Mouse (Mus musculus) heart, embryonic 12.5 days (tissue): ENCODE data around the gene Hs6st1. TPM values are rescaled to one million over a fixed set of nuclear protein-coding genes. Genes with fewer than 3 reads are reported as not detected.

Experiments used
- ATAC-seq: fragments of 200-750 bp; cut with Nextera tagmentation; 2 replicates; pipeline ENCODE4 v1.8.0; 2017; ENCODE audit warnings: moderate TSS enrichment, moderate library complexity; ENCODE audit not compliant: insufficient number of reproducible peaks, low FRiP score
- H3K27ac ChIP-seq: fragments of 300-500 bp; sonication (generic); 2 replicates; pipeline ENCODE4 v1.5.1; 2016; ENCODE audit warnings: mild to moderate bottlenecking, moderate library complexity; ENCODE audit not compliant: poor library complexity, severe bottlenecking
- H3K27me3 ChIP-seq: fragments of 300-500 bp; sonication (generic); replicated peaks from 2 replicates; pipeline ENCODE4 v1.6.1; 2016; ENCODE audit warnings: mild to moderate bottlenecking, moderate library complexity
- H3K36me3 ChIP-seq: fragments of 300-500 bp; sonication (generic); 2 replicates; pipeline ENCODE4 v1.6.1; 2016; ENCODE audit warnings: mild to moderate bottlenecking, moderate library complexity
- H3K4me1 ChIP-seq: fragments of 300-500 bp; sonication (generic); replicated peaks from 2 replicates; pipeline ENCODE4 v1.6.1; 2016; ENCODE audit warnings: mild to moderate bottlenecking
- H3K4me2 ChIP-seq: fragments of 300-500 bp; sonication (generic); 2 replicates; pipeline ENCODE4 v1.6.1; 2016; ENCODE audit warnings: mild to moderate bottlenecking, moderate library complexity
- H3K4me3 ChIP-seq: fragments of 300-500 bp; sonication (generic); 2 replicates; pipeline ENCODE4 v1.5.1; 2016; ENCODE audit warnings: mild to moderate bottlenecking
- H3K9ac ChIP-seq: fragments of 300-500 bp; sonication (generic); 2 replicates; pipeline ENCODE4 v1.6.1; 2016; ENCODE audit warnings: mild to moderate bottlenecking, moderate library complexity
- H3K9me3 ChIP-seq: fragments of 300-500 bp; sonication (generic); replicated peaks from 2 replicates; pipeline ENCODE4 v1.6.1; 2016; ENCODE audit warnings: mild to moderate bottlenecking, moderate library complexity
- WGBS: fragments of 180-500 bp; shearing (Covaris S2); methylation state at CpG from one replicate; pipeline ENCODE4 v1.1.7; 2016; 5-methylcytosine and 5-hydroxymethylcytosine counted together
- polyA plus RNA-seq: library from polyadenylated mRNA; unstranded; fragments of >200 nt; fragmentation: Nextera tagmentation; extraction: Ambion mirVana; gene quantifications from 2 replicates; pipeline ENCODE4 v1.2.1, GENCODE M21; 2016

Hs6st1 gene
- polyA plus RNA-seq, 1 experiment from 2014 or later = 15.3 TPM

- no peak for ATAC-seq
Observed at GRCm38 (mm10) chr1:36054182-36054966, 13.8 kb upstream of the Hs6st1 start.

DNA sequence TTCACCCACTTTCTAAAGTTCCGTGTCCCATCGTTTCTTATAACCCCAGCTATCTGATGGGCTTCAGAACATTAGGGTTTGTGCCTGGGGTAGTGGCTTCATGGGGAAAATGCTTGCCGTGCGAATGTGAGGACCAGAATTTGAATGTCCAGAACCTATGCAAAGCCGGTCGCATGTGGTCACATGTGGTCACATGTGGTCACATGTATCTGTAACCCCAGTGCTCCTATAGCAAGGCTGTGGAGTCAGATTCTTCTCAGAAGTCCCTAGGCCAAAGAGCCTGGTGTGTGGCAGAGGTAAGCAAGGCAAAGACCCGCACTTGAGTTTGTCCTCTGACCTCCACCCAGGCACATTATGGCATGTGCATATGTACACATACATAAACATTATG, 13.2 kb upstream of the Hs6st1 start:
- Histone ChIP-seq H3K27ac (no peak overlapping the region), H3K36me3 (no peaks in the 10 kb centered on the region), H3K4me2 (no peak overlapping the region), H3K9ac (no peak overlapping the region), H3K9me3 (no peaks in the 10 kb centered on the region), H3K27me3 (no peaks in the 10 kb centered on the region), H3K4me3 (no peak overlapping the region), H3K4me1 (peaks cover 11% of the 10 kb centered on the region)
- 84% methylated on average over 7 of the region's 7 CpGs for WGBS
- ATAC-seq = no peak

More at GRCm38 (mm10) chr1:36054182-36054966, 13.8 kb upstream of the Hs6st1 start:
- Histone ChIP-seq H3K4me1 (peaks cover 5% of the 10 kb centered on the region), H3K27ac (no peak overlapping the region), H3K9ac (no peak overlapping the region), H3K9me3 (no peaks in the 10 kb centered on the region), H3K27me3 (no peaks in the 10 kb centered on the region), H3K4me2 (no peak overlapping the region), H3K36me3 (no peaks in the 10 kb centered on the region), H3K4me3 (no peak overlapping the region)
- 73% methylated on average over 9 of the region's 9 CpGs for WGBS

- Histone ChIP-seq H3K9me3 (no peaks in the 10 kb centered on the region), H3K4me3 (no peak overlapping the region), H3K27me3 (no peaks in the 10 kb centered on the region), H3K9ac (no peak overlapping the region), H3K36me3 (no peaks in the 10 kb centered on the region), H3K27ac (no peak overlapping the region), H3K4me2 (no peak overlapping the region), H3K4me1 (peaks cover 40% of the 10 kb centered on the region)
- no peak for ATAC-seq
- WGBS = 81% methylated on average over 6 of the region's 6 CpGs
Observed at GRCm38 (mm10) chr1:36059351-36059750, 8.8 kb upstream of the Hs6st1 start.

DNA sequence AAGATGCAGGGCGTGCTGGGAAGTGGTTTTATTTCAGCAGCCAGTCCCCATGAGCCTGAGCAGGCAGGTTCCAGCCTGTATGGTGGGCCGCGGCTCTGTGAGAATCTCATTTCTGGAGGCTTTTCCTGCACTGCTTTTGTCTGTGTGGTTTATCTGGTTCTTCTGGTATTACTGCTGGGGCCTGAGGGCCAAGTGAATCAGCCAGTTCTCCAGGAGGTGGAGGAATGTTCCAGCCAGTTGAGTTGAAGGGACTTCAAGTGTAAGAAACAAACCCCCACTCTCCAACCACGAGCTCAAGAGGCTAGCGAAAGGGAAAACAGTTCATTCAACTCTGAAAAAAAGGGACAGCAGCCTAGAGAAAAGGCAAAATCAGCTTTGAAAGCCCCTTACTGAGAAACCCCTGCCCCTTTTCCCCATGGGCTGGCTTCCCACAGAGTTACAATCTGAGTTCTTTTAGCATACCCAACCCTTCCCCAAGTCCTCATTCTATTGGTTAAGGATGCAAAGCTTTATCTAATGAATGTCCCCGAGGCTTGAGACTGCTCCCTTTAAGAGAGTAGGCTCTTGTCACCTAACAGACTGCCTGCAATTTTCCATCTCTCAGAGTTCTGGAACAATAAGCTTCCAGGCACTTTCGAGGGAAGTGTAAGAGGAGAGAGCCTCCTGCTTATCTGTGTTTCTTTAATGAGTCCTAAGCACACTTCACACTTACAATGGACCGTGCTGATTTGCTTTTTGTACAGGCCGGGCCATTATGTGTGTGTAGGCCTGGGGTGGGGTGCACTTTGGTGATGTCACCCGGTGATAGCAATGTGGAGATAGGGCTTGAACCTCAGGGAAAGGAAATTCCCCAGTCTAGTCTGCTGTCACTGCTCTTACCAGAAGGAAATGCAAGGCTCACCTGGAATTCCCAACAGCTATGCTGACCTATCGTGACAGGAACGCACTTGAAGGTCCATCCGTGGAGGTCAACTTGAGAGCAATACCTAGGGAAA, 7.9 kb upstream of the Hs6st1 start:
- Histone ChIP-seq H3K4me3 (no peak overlapping the region), H3K9me3 (no peaks in the 10 kb centered on the region), H3K27me3 (no peaks in the 10 kb centered on the region), H3K36me3 (no peaks in the 10 kb centered on the region), H3K27ac (peak overlapping the region; percentile 63), H3K9ac (no peak overlapping the region), H3K4me2 (peak overlapping the region; percentile 1; the same call in 1 of the 2 replicates), H3K4me1 (peaks cover 45% of the 10 kb centered on the region)
- 21% methylated on average over 13 of the region's 13 CpGs for WGBS
- ATAC-seq = peak; percentile 53; the same call in 1 of the 2 replicates

DNA sequence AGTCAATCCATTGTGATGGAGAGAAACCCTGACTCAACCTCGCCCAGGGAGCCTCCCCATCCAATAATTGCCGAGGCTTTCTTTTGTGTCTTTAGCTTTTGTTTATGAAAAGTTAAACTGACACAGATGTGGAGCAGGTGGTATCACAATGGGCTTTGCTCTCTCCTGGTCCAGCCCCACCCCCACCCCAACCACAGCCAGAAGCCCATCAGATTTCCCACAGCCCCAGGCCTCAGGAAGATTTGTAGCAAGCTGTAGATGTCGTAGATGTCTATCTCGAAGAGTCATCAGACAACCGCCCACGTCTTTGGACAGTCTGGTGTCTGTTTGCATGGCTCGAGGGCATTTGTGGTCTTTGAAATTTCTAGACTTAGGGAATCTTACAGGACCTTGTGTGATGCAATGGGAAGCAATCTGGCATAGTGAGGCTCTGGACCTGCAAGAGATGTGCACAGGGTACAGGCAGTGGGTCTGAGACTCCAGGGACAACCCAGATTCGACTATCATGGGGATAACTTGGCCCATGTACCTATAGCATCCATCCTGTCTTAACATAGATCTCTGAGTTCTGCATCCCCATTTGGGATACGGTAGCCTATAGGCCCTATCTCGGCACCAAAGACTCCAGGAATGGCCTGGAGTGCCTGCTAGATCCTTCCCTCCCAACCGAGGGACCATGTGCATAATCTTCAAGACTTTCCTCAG, 6.8 kb upstream of the Hs6st1 start:
- Histone ChIP-seq H3K4me2 (no peak overlapping the region), H3K27me3 (no peaks in the 10 kb centered on the region), H3K27ac (no peak overlapping the region), H3K36me3 (no peaks in the 10 kb centered on the region), H3K9me3 (no peaks in the 10 kb centered on the region), H3K4me1 (peaks cover 52% of the 10 kb centered on the region), H3K9ac (no peak overlapping the region), H3K4me3 (no peak overlapping the region)
- WGBS = 90% methylated on average over 11 of the region's 11 CpGs
- ATAC-seq = no peak

DNA sequence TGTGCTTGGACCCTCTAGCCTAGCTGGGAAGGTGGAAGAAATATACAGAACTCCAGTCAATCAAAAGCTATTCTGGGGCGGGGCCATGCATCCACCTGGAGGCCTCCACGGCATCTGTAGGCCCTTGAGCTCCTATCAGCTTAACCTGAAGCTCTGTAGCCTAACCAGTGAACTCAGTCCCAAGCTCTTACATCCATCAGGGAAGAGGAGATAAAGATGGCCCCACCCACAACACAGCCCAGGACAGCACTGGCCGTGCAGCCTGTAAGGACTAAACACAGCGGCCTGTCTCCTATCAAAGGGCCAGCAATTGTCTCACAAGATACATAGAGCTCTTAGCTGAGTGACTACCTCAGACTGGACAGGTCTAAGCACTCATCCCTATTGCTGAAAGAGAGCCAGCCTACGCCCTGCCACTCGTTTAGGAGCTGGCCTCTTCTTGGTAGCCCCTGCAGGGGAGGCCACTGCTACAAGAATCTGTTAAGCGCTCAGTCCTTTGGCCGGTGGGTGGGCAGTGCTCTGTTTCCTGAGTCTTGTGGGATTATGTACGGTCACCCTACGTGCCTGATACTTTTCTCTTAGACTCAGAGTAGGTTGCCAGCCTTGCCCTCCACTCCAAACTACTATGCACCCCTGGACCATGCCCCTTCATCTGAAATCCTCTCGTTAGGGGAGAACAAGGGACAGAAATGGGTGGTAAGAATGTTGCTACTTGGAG, 6.0 kb upstream of the Hs6st1 start:
- Histone ChIP-seq H3K4me3 (no peak overlapping the region), H3K36me3 (no peaks in the 10 kb centered on the region)

DNA sequence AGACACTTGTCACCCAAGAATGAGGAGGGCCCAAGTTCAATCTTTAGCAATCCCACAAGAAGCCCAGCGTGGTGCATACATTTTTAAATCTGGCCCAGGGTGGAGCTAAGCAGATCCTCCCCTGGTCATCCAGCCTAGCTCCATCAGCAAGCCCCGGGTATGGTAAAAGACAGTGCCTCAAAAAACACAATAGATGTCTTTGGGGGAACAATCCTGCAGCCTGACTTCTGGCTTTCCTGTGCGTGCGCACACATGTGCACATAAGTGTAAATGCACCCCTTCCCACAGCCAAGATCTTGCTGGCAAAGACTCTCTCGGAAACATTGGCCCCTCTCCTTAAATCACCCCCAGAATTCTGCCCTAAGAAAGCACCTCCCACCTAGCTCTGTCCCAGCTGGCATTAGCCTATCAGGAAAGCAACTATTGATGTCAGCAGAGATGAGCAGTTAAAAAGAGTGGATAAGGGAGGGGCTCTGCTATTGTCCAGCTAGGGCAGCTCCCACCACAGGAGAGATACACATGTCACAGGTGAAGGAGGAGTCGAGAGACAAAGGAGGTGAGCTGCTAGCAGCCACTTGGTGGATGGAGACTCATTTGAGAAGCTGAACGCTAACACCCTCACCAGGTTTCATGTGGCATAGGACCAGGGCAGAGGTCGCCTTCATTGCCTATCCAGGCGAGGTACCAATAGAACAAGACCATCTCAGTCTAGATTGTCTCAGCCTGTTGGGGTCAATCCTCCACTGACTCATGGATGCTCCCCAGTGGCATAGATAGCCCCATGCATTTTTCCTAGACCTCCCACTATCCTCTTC, 5.2 kb upstream of the Hs6st1 start:
- Histone ChIP-seq H3K4me3 (no peak overlapping the region), H3K27ac (no peak overlapping the region), H3K36me3 (no peaks in the 10 kb centered on the region), H3K9ac (no peak overlapping the region), H3K4me2 (no peak overlapping the region), H3K4me1 (peaks cover 55% of the 10 kb centered on the region), H3K27me3 (no peaks in the 10 kb centered on the region), H3K9me3 (no peaks in the 10 kb centered on the region)
- no peak for ATAC-seq
- WGBS = 83% methylated on average over 9 of the region's 9 CpGs

More for the DNA sequence above, 6.0 kb upstream of the Hs6st1 start:
- Histone ChIP-seq H3K27ac (no peak overlapping the region), H3K4me1 (peaks cover 52% of the 10 kb centered on the region), H3K9ac (no peak overlapping the region), H3K27me3 (no peaks in the 10 kb centered on the region), H3K4me2 (no peak overlapping the region), H3K9me3 (no peaks in the 10 kb centered on the region)
- ATAC-seq = no peak
- WGBS = 63% methylated on average over 11 of the region's 11 CpGs

DNA sequence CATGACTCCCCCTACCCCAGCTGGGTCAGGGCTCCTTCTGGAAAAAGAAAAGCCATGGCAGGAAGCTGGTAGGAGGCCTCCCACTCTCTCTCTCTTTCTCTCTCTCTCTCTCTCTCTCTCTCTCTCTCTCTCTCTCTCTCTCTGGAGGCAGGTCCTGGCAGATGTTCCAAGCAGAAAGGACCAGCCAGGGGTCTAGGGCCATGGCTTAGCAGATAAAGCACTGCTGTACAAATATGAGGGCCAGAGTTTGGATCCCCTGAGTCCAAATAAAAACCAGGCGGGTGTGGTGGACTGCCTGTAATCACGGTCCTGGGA, 4.6 kb upstream of the Hs6st1 start:
- H3K4me3 ChIP-seq = no peak overlapping the region
- H3K4me2 ChIP-seq = no peak overlapping the region
- no peak for ATAC-seq
- H3K27me3 ChIP-seq = no peaks in the 10 kb centered on the region
- 72% methylated on average over 2 of the region's 2 CpGs for WGBS
- H3K36me3 ChIP-seq = no peaks in the 10 kb centered on the region
- H3K4me1 ChIP-seq = peaks cover 55% of the 10 kb centered on the region
- no peaks in the 10 kb centered on the region for H3K9me3 ChIP-seq
- H3K27ac ChIP-seq = no peak overlapping the region
- H3K9ac ChIP-seq = no peak overlapping the region

DNA sequence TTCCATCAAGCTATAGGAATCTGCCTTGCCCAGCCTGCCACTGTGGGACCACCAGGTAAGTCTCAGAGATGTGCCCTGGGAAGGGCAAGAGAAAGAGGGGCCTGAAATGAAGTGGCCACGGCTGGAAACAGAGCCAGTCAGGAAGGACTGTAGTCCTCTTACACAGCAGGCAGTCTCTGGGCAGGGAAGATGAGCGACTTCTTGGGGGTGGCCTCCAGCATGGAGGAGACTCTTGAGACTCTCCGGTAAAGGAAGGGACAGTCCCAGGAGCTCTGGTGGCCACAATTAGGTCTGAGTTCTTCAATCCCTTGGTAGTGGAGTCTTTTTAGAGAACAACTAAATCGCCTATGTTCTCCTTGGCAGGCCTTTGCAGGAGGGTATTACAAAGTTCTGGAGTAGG, 4.0 kb upstream of the Hs6st1 start:
- H3K4me1 ChIP-seq = peaks cover 55% of the 10 kb centered on the region
- peak overlapping the region; percentile 60; the same call in 1 of the 2 replicates for H3K4me2 ChIP-seq
- H3K9me3 ChIP-seq = no peaks in the 10 kb centered on the region
- peak overlapping the region; percentile 50; the same call in 1 of the 2 replicates for H3K9ac ChIP-seq
- ATAC-seq = no peak
- no peaks in the 10 kb centered on the region for H3K27me3 ChIP-seq
- 54% methylated on average over 4 of the region's 4 CpGs for WGBS
- no peak overlapping the region for H3K4me3 ChIP-seq
- no peak overlapping the region for H3K27ac ChIP-seq
- H3K36me3 ChIP-seq = no peaks in the 10 kb centered on the region
